Mouse (Mus musculus) thymus, adult 2 months (tissue): Measurements from ENCODE around the gene Trappc2l.

Experiments
- CTCF ChIP-seq: fragments of 200-500 bp; IDR thresholded peaks from 2 replicates; pipeline ENCODE4 v1.5.1; 2012; ENCODE audit warnings: mild to moderate bottlenecking, control low read depth, low read length, moderate library complexity, borderline replicate concordance; ENCODE audit not compliant: control insufficient read depth, poor library complexity, insufficient read depth; ENCODE audit errors: extremely low read depth
- POLR2A ChIP-seq: fragments of 200-500 bp; IDR thresholded peaks from 2 replicates; pipeline ENCODE4 v1.6.1; 2012; ENCODE audit warnings: mild to moderate bottlenecking, low read length, control low read depth, moderate library complexity; ENCODE audit not compliant: control insufficient read depth, poor library complexity, insufficient read depth; ENCODE audit errors: extremely low read depth

GRCm38 (mm10) chr8:122635878-122636802, 24.7 kb downstream of the Trappc2l start:
- TF ChIP-seq POLR2A: no peak
- no peak for TF ChIP-seq CTCF
